Mouse (Mus musculus): ENCODE results near the gene Cfap44. TPM values are rescaled to one million over a fixed set of nuclear protein-coding genes. Genes with fewer than 3 reads are reported as not detected.

The Cfap44 gene
- total RNA-seq, 1 experiment from 2014 or later = 5.3 TPM

DNA sequence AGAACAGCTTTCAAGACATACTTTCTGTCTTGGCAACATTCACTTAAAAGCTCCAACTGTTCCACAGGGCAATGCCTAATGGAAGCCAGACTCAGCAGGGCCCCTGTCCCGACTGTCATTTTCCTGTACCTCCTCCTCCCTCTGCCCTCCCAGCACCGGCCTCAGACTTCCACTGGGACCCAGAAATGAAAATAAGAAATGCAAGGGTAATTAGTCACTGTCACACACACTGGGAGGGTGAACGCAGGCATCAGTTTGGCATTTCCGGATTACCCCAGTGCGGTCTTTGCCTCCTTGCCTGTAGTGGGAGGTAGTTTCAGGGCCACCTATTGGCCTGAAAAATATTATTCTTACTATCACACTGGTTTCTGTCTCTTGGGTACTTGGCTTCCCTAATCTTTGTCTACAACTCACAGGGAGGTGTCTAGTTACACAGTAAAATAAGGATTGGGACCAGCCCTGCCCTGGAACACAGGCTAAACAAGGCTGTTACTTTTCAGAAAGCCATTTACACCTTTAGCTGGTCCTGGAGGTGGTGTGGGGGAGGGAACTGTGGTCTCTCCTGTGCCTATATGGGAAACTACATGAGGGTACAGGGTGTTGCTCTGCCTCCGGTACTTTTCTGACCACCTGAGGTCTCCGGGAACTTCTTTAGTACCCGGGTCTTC is 100.0 kb downstream of the Cfap44 start:
- DNase-seq = no peak

DNA sequence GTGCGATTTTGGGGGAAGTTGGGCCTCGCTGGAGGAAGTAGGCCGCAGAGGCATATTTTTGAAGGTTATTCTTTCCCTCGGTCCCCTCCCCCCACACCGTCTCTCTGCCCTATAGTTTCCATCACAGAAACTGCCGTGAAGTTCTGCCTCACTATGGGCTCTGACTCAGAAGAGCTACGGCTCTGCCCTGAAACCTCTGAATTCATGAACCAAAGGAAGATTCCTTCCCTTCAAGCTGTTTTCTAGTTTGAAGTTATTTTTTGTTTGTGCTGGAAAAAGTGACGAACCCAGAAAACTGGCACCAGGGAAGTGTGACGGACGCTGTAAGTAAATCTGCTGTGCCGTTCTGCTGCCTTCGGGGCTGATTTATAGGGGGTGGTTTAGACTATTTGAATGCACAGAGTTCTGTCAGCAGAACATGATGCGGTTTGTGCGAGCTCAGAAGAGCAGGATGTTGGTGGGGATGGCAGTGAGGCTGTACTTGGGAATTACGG is 102.4 kb downstream of the Cfap44 start:
- no peak for DNase-seq

DNA sequence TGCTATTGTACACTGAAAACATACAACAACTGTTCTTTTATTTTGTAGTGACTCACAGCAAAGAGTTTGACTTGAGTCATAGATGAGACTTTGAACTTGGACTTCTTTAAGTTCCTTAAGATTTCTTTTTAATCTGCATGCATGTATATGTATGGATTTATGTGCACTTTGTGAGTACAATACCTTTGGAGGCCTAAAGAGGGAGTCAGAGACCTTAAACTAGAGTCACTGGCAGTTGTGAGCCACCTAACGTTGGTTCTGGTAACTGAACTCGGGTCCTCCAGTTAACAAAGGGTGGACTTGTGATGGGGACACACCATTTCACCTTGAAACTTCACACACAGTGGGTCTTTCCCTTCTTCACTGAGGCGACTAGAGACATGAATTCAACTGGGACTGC is 103.9 kb downstream of the Cfap44 start:
- no peak for DNase-seq

DNA sequence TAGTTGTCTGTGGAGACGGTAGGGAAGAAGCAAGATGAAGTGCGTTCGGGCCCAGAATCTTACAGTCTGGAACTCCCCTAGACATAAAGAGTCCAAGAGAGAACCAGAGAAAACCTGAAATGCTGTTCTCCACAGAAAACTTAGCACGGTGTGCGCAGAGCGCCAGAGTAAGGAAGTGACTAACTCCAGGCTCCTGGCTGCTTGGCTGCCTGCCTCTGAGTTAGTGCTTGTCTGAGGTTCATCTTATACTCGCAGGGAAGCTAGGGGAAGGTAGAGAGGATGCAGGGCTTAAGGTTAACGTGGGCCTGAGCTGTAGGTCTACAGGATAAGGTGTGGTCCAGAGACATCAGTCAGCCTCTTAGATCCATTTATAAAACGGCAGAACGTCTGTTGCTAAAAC is 107.2 kb downstream of the Cfap44 start:
- no peak for DNase-seq

DNA sequence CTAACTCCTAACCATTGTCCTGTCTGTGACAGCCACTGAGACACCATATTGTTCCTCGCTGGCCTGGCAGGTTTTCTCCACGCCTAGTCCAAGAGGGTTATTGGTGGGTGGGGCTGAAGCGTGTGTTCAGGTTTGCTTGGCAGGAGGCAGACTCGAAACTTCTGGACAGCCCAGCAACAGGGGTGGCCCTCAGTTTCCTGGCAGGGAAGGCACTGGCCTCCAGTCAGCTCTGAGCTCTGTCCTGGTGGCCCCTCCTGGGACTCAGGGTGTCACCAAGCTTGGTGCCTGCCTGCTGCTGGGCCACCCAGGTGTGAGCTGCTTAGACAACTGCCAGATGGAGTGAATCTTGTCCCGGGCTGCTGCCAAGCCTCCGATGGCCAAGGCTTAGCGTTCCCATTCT is 107.7 kb downstream of the Cfap44 start:
- DNase-seq = no peak

DNA sequence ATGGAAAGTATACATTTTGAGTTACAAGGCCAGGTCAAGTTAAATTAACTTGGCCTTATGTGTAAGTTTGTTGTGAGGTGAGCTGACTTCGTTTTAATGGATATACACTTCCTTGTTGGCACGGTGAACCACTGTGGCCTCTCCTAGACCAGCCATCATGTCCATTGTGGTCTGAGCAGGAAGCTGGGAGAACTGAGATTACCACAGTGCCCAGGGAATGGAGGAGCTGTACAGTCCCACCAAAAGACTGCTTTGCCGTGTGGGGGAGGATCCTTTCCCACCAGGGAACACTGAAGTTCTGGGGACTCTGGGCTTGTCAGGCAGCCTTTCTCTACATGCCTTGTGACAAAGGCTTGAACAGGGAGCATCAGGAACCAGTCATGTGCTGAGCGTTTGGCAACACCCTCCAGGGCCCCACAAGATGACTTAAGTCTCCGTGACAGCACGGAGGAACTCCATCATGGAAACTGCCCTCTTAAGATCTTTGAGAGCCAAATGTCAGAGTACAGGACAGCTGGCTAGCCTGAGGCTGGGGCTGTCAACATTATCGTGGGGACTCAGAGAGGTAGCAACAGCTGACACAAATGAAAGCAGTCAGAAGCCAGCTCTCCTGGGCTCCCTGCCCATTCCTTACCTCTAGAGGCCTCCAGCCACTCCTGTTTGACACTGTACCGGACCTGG is 108.4 kb downstream of the Cfap44 start:
- DNase-seq = no peak

DNA sequence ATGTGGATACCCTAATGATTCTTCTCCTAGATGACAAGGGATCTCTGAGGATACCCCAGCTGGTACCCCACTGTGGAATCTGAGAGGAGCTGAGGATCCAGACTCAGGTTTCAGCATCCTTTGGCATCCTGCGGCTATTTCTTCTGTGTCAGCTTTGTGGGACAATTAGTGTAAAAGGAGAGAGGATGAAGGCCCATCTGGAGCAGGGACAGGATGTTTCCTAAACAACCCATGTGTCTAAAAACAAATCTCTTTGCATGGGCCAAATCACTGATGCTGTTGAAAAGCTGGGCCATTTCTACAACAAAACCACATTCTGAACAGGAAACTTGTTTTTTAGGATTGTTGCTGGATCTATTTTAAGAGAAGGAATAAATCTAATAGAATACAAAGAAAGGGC is 110.6 kb downstream of the Cfap44 start:
- no peak for DNase-seq

DNA sequence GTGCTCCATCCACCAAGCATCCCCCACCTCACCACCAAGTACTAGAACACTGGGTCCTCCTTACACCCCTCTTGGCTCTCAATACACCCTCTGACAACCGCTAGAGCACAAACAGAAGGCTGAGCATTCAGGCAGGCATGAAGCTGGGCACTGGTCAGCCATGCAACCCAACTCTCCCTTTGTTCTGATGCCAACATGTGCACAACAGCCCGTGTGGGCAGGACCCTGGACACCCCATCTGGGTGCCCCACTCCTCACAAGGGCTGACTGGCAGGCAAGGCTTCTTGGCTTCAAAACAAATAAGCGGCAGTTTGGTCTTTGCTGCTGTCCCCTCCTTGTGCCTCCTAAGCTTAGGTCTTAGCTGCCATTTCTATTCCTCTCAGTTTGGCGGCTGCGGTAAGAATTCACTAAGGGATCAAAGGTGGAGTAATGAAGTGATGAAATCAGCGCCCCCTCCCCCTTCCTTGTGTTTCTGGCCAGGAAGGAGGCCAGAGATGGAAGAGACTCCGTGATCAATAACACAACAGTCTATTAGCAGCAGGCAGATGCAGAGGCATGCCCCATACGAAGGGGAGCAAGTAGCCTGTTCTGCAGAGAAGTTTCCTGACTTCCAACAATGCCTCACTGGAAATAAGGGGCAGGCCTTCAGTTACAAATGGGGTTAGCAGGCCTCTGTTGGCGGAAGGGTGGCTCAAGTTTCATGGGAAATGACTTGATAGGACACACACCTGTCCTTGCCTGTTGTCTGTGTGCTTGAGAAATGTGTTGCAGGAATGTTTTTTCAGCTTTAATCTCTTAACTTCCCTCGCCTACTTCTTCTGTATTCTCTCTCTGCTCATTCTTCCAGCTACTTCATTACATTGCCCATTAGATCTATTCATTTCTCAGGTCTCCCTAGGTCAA is 112.7 kb downstream of the Cfap44 start:
- no peak for DNase-seq

DNA sequence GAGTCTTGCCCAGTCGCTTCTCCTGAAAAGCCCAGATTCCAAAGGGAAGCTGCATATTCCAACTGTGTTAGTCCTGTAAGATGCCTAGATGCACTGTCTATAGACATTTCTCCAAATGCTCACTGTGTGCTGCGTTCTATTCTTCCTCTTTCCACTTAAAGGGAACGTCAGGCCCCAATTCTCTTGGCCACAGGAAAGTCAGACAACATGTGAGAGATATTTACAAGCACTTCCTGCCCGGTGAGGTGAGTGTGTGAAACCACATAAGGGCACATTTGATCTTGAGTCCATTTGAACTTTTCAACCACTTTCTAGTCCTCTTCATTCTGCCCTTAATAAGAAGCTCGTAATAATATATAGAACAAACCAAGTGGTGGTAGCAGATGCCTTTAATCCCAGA is 113.4 kb downstream of the Cfap44 start:
- no peak for DNase-seq

DNA sequence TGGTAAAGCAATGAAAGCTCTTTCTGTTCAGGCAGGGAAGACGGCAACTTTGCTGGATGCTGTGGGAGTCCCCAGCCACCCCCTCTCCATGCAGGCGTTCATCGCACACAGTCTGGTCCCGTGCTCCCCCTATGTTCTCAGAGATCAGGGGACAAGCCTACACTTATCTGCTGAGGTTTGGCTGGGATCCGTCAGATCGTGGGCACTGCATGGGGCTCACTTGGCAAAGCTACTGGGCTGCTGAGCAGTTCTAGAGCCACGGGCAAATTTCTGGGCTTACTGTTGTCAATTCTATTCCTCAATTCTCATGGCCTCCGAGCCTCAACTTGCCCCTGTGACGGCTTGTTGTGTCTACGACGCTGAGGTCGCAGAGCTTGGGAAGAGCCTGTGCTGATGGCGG is 114.2 kb downstream of the Cfap44 start:
- no peak for DNase-seq

DNA sequence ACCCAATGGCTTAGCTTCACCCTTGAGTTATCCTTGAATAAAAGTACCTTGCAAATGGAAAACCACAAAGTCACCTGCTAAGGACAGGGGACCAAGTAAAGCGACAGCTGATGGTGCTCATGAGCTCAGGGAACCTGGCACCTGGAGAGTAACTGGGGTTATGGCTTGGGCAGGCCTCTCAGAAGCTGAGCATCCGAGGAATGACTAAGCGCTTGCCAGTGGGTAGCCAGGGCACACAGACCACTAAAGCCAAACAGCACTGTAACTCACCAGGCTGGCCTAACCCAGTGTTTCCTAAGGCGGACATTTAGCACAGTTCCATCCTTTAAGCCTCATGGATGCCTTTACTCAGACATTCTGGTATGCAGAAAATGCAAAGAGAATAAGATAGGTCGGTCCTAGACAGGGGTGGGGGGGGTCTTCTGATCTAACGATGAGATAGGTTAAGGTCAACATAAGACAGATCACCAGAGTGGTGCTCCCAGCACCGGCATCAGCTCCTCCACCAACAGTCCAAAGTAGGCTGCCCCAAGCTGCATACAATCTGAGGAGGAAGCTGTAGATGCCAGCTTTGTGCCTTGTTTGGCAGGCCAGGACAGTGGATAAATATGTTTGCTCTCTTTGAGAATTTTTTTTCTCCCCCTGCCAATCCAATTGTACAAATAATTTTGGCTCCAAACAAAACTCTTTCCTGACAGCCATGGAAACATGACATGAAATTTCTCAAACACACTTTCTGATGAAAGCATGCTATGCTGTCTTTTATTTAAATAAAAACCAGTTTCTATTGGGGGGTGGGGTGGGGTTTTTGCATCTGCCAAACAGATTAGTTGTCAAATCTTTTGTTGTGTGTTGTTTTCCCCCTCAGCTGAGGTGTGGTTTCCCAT is 115.1 kb downstream of the Cfap44 start:
- DNase-seq = no peak

DNA sequence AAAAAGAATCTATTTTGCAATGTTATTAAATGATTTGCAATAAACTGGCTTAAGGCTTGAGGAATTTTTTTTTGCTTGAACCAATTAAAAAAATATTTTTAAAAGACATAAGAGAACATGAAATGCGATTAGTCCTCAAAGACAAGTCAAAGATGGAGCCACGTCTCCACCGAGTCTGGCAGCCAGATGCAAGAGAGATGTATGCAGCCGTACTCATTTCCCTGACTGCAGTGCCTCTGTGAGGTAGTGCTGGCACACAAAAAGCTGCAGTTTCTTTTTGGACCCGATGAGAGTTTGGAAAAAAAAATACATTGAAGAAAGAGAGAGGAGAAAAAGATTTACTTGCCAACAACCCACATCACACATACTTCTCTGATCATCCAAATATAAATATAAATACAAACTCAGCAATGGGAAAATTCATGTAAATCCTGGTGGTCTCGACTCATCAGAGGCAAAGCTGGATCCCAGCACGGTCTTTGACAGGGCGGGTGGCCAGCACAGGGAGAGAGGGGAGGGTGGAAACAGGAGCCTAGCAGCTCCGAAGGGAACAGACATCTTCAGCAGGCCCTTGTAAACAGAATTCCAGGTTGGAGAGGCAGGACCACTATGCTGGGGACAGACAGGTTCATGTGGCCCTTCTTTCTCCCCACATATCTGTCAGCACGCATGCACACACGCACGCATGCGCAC is 116.1 kb downstream of the Cfap44 start:
- no peak for DNase-seq

DNA sequence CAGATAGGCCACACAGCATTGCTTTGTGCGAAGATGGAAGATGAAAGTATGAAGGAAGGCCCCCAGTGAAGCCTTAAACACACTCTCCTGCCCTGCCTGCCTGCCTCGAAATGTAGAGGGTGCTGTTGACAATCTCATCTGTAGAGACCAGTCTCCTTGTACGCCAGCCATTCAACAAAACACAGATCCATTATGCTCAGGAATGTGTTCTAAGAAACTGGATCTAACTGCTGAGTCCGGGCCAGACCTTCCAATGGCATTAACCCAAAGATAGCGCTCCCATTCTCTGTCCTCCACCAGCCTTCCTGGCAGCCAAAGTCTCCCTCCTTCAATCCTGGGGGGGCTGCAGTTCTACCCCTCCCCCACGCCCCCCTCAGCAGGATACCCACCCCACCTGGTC is 121.9 kb downstream of the Cfap44 start:
- no peak for DNase-seq

DNA sequence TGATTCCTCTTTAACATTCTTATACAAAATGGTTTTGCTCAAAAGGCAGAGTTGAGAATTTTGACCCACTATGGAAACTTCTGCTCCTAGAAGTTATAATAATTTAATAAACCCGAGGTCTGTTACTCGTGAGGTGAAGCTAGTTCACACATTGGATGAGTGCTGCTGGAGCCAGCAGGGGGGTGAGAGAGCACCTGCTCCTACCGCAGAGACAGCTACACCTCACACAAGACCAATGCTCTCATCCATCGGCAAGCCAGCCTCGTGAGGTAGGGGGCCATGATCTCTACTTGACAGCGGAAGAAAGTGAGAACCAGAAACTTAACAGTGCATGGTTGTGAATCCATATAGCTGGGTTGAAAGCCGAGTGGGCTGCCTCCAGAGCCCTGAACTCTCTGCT is 129.0 kb downstream of the Cfap44 start:
- no peak for DNase-seq

DNA sequence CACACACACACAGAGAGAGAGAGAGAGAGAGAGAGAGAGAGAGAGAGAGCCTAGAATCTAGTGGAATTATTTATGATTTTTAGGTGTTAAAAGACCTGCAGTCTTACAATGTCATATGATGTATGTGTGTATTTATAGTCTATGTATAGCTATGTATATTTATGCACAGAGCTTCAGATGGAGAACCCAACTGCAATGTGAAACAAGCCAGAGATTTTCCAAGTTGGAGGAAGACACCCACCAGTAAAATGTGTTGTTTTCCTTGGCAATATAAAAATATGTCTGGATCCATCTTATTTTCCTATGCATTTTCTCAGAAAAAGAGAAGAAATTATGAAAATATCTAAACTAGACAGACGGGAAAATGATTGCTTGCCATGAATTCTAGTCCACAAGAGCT is 131.4 kb downstream of the Cfap44 start:
- no peak for DNase-seq

DNA sequence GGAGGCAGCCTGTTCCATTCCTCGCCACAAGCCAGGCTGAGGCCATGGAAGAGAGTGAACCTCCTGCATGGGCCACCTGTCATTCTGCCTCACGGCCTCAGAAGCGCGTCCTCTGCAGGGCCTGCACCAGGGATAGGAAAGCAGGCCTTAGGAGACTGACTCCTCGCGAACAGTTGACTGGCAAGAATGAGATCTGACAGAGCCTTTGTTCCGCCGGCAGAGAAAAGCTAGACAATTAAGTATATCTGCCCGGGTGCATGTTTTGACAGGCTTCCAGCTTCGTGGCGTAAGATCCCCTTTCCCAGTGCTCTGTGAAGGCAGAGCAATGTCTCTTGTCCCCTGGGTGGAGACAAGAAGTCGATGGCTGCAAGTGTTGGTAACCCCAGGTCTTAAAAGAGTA is 132.1 kb downstream of the Cfap44 start:
- no peak for DNase-seq

DNA sequence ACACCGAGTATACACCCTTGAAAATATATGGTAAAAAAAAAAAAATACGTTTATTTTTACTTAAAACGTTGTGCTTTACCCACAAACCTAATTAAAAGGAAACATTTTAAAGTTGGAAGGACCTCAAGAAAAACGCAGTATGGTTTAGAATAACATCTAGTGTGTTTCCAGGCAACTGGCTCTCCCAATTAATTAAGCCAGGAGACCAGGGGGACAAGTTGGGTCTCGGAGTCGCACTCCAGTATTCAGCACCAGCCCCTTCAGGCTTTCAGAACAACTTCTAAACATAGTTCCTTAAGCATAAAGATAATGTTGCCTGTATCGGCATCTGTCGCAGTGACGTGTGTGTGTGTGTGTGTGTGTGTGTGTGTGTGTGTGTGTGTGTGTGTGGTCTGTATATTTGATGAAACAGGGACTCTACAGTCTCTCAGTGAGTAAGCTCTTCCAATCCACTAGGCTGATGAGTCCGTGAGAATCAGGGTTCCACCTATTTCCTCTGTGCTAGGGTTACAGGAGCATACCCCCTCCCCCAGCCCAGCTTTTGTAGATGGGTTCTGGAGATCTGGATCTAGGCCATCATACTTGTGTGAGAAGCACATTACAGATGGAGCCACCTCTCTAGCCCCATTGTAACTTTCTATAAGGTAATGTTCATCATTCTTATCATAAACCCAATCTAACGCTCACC is 132.8 kb downstream of the Cfap44 start:
- no peak for DNase-seq

DNA sequence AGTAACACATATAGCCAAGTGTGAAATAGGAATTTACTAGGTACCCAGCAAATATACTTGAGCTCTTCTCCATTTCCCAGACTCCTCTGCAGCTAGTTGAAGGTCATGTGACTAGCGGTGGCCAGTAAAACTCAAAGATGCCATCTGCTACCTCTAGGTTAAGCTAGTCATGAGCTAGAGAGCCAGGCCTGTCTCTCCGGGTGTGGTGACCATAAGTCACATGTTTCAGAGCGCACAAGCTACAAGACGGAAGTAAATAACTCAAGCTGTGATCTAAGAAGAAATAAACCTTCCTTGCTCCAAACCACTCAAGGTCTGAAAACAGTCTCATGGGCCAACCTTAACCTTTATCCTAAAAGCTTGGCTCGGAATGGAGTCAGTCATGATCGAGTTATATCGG is 134.4 kb downstream of the Cfap44 start:
- no peak for DNase-seq

DNA sequence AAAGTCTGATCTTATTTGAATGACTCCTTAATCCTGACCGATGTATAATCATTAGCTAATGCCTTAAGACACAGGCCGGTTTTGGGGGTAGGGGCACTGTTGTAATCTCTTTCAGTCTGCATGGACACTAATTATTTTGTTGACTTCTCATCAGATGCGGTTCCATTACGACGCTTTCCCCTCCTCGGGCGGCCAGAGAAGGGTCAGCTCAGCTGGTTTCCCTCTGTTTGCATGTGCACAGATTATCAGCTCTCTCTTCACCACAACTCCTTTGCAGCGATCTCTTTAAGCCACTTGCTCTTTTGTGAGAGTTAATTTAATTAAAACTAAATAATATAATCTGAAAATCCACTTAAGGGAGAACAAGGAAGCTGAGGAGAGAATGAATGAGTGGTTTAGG is 135.1 kb downstream of the Cfap44 start:
- DNase-seq = no peak

DNA sequence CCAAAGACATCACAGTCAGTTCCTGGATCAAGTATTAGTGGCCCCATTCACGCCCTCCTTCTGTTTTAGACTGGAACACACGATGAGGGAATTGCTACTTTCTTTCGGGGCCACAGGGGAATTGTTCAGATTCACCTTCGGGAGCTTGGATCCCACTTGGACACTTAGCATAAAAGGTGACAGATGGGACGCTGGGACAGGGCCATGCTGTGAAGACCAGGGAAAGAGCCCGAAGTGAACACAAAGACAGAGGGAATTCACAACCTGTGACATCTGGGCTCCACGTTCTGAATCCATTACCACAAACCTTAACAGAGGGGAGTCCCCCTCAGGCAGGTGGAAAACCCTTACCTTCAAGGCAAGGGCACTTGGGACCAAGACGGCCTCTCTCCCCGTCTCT is 135.6 kb downstream of the Cfap44 start:
- no peak for DNase-seq

DNA sequence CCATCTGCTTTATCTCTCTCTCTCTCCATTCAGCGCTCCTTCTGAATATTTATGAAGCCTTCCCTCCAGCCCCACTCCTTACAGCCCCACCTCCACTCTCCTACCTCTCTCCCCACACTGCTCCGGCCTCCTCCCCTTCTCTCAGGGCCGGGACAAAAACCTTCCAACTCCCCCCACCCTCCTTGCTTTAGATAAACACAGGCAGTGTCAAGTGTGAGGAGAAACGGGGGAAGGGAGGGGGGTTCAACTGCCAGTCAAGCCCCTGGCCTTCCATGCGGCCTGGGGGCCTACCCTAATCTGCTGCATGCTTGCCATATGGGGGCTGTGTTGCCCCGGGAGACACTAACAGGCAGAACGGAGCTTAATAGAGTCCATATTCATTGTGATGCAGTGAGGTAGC is 136.2 kb downstream of the Cfap44 start:
- no peak for DNase-seq

Measured in adrenal gland, postnatal 25 days (tissue).